Mouse (Mus musculus): ENCODE measurements around the gene Shroom1.

The Shroom1 gene

DNA sequence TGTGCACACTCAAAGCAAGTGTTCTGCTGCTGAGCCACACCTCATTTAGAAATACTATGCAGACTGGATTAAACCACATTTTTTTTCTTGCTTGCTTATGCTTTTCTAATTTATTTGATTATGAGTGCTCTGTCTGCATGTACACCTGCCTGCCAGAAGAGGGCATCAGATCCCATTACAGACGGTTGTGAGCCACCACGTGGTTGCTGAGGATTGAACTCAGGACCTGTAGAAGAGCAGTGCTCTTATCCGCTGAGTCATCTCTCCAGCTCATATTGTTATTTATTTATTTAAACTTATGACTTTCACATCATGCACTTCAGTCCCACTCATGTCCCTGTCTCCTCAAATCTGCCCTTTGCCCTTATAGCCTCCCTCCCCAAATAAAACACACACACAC lies 28.7 kb downstream of the Shroom1 start:
- no peak for TF ChIP-seq GATA4 (IDR thresholded peaks at IDR 0.05; ENCODE audit: insufficient replicate concordance, low read length)

DNA sequence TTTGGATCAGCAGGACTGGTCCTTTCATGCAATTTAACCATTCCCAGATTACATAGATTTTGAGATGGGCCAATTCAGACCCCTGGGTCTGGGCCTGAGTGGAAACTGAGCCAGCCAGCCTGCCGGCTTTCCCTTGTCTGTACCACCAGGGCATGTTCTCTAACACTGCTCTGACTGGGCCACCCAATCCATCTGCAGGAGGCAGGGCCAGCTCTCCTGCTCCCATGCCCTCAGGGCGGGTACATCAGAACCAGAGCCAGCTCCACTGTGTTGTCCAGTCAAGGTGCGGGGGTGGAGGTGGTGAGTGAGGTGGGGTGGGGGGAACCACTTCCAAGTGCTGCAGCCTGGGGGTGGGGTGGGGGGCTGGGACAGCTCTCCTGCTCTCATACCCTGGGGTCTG lies 29.3 kb downstream of the Shroom1 start:
- TF ChIP-seq GATA4 (IDR thresholded peaks at IDR 0.05; ENCODE audit: insufficient replicate concordance, low read length): no peak

GRCm38 (mm10) chr11:53486822-53487594 lies 30.0 kb downstream of the Shroom1 start:
- no peak for TF ChIP-seq GATA4 (IDR thresholded peaks at IDR 0.05; ENCODE audit: insufficient replicate concordance, low read length)

DNA sequence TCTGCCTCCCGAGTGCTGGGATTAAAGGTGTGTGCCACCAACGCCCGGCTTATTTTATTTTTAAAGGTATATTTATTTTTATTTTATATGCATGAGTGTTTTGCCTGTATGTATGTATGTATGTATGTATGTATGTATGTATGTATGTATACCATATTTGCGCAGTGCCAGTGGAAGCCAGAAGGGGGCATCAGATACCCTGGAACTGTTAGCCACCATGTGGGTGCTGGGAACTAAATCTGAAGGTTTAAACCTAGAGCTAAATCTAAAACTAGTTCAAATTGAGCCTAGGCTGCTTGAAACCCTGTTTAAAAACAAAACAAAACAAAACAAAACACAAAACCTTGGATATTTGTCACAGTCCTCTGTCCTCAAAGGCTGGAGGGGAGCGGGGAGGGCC lies 32.0 kb downstream of the Shroom1 start:
- TF ChIP-seq GATA4 (IDR thresholded peaks at IDR 0.05; ENCODE audit: insufficient replicate concordance, low read length): no peak

DNA sequence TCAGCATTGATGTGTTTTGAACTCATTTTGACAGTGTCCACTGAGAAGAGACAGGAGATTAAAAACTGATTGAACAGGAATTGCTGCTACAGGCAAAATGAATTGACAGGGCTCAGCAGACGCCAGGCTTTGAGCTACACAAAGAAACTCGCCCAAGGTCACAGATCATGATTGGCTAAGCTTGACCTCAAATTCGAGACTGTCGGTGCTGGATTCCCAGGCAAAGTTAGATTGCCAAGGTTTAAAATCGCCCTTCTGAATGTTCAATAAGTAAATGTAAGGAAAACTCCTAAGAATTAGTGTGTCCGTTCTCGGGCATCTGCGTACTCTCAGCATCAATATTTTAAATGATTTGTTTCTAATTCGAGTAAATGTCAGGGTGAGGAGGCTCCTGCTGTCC lies 32.4 kb downstream of the Shroom1 start:
- no peak for TF ChIP-seq GATA4 (IDR thresholded peaks at IDR 0.05; ENCODE audit: insufficient replicate concordance, low read length)

DNA sequence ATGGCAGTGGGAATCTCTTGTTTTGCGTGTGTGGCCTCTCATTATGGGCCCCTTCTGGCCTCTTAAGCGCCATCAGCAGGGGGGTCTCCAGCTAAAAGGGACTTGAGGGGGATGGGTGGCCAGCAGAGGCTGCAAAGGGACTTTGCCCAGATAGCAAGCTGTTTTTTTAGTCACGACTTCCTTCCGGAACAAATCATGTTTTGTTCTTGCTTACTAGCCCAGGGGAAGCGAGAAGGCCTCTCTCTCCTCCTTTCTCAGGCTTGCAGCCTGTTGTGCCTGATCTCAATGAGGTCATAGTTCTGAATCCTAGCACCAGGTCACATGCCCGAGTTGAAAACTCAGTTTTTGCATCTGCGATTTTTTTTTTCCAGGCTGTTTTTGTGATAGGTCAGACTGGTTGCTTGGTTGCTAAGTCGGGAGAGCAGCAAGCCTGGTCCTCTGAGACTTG lies 35.0 kb downstream of the Shroom1 start:
- peak; percentile 22; the same call in 1 of the 2 replicates for TF ChIP-seq GATA4 (IDR thresholded peaks at IDR 0.05; ENCODE audit: insufficient replicate concordance, low read length)

GRCm38 (mm10) chr11:53493243-53493955 lies 36.4 kb downstream of the Shroom1 start:
- TF ChIP-seq GATA4 (IDR thresholded peaks at IDR 0.05; ENCODE audit: insufficient replicate concordance, low read length): no peak

- TF ChIP-seq GATA4 (IDR thresholded peaks at IDR 0.05; ENCODE audit: insufficient replicate concordance, low read length): no peak
Measured at GRCm38 (mm10) chr11:53495417-53495816, 38.4 kb downstream of the Shroom1 start.

DNA sequence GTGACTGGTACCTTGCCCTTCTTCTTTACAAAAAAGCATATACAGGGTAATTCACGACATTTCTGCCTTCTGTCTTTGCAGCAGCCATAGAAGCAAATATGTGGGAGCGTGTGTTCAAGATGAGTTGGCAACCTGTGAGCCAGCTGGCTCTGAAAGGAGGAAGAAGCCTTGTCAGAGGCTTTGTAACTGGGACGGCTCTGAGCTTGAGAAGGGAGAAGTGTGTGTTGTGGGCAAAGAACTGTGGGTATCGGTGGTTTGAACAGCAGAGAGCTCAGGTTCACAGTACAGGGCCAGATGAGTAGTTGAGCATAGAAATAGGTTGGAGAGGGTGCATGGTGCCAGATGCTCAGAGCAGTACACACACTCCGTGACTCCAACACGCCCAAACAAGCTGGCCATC lies 39.9 kb downstream of the Shroom1 start:
- no peak for TF ChIP-seq GATA4 (IDR thresholded peaks at IDR 0.05; ENCODE audit: insufficient replicate concordance, low read length)

GRCm38 (mm10) chr11:53500569-53500968 lies 43.6 kb downstream of the Shroom1 start:
- no peak for TF ChIP-seq GATA4 (IDR thresholded peaks at IDR 0.05; ENCODE audit: insufficient replicate concordance, low read length)

DNA sequence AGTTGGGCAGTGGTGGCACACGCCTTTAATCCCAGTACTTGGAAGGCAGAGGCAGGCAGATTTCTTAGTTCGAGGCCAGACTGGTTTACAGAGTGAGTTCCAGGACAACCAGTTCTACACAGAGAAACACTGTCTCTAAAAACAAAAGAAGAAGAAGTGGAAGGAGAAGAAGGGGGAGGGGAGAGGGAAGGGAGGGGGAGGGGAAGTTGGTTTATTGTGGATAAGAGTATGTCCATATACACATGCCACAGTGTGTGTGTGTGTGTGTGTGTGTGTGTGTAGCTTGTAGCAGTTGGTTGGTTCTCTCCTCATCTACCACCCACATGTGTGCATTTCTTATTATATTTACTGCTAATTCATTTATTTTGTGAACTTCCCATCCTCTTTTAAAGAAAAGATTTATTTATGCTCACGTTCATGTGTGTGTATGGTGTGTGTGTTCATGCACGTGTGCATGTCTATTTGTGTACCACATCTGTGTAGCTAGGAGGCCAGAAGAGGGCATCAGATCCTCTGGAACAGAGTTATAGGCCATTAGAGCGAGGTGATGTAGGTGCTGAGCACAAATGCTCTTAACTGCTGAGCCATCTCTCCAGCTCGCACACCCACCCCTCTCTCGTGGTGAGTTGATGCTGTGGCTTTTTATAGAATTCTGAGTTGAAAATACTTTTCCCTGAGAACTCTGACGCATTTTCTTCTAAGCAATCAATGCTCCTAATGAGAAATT lies 45.2 kb downstream of the Shroom1 start:
- no peak for TF ChIP-seq GATA4 (IDR thresholded peaks at IDR 0.05; ENCODE audit: insufficient replicate concordance, low read length)

DNA sequence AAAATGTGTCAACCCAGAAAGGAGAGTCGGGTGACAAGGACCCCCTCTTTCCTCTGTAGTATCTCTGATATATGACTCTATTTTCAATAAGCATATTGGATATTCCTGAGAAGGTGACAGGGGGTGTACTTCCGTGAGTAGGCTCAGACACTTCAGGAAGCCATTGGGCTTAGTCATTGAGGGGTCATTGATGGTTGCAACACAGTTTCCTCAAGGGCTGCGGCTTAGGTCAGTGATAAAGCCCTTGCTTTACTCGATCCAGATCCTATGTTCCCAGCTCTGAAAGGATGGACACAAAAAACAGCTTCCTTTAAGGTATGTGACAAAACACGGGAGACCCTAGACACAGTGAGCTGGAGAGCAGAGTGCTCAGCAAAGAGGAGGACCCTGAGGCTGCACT lies 46.7 kb downstream of the Shroom1 start:
- no peak for TF ChIP-seq GATA4 (IDR thresholded peaks at IDR 0.05; ENCODE audit: insufficient replicate concordance, low read length)

- TF ChIP-seq GATA4 (IDR thresholded peaks at IDR 0.05; ENCODE audit: insufficient replicate concordance, low read length): no peak
Measured at GRCm38 (mm10) chr11:53504376-53504775, 47.4 kb downstream of the Shroom1 start.

DNA sequence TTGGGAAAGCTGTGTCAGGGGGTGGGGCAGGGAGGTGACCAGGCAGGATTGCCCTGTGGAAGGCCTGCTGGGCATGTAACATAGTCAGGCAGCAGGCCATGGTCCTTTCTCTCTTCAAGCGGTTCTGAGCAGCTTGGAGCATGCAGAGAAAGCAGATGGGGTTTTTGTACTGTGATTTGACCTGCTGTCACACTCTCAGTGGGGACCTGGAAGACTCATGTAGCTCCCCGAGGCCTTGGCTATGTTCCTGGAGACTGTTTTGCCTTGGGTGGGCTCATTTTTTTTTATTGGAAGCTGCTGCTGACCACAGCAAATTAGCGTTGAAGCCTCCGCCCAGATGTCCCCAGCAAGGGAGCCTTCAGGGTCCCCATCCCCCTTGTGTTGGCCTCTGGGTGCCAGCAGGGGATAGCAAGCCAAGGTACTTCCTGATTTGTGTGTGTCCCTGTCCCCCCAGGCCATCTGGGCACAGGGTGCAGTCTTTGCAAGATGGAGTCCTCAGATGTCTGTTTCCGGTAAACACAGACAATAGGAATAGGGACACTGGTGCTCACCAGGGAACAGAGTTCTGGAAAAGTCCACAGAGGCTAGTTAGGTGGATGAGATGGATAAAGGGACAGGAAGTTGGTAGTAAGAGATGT lies 48.1 kb downstream of the Shroom1 start:
- TF ChIP-seq GATA4 (IDR thresholded peaks at IDR 0.05; ENCODE audit: insufficient replicate concordance, low read length): no peak

GRCm38 (mm10) chr11:53507098-53507805 lies 50.2 kb downstream of the Shroom1 start:
- no peak for TF ChIP-seq GATA4 (IDR thresholded peaks at IDR 0.05; ENCODE audit: insufficient replicate concordance, low read length)
